Mouse (Mus musculus): ENCODE measurements at regions not wholly inside any gene's neighbourhood (a gene's known extent, or its start where the extent isn't known, plus 50 kb on each side); places are given as distances from the start of the nearest gene placed in this dataset.

GRCm38 (mm10) chr3:41366764-41367163 lies 188.8 kb upstream of the Jade1 start:
- TF ChIP-seq POLR2A (IDR thresholded peaks at IDR 0.05; ENCODE audit: borderline replicate concordance, extremely low read depth, low read depth, low read length) (no peak), CTCF (IDR thresholded peaks at IDR 0.05; ENCODE audit: insufficient read depth, low read length) (no peak)
